Mouse (Mus musculus): ENCODE measurements around the gene Zfp687. TPM values are rescaled to one million over a fixed set of nuclear protein-coding genes. Genes with fewer than 3 reads are reported as not detected.
"Not testable (repeated sequence)": the region's sequence is repeated elsewhere in the genome, so short reads cannot be mapped to it uniquely, and the experiment has no call there.

Zfp687 gene
- polyA plus RNA-seq, 1 experiment from 2014 or later, result 21.2 TPM

DNA sequence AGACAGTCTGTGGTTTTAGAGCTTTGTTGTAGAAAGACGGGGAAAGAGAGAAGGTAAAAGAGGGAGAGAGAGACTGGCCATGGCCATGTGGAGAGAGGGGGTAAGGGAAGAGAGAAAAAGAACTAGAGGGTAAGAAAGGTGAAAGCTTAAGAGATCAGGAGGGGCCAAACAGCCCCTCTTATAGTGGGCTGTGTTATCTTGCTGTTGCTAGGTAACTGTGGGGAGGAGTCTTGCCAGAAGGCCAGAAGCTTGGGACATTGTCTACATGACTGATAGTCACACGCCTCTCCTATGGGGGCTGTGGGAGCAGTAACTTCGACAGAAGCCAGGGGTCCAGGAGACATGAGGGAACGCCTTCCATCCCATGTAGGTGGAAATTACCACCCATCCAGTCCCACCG is 10.0 kb upstream of the Zfp687 start:
- peaks cover 7% of the 10 kb centered on the region for H3K36me3 ChIP-seq (replicated peaks; ENCODE audit: control insufficient read depth, insufficient read depth)
- DNase-seq (ENCODE audit: low spot score) (no peak), ATAC-seq (ENCODE audit: low FRiP score) (no peak)
- H3K4me1 ChIP-seq (replicated peaks; ENCODE audit: control insufficient read depth, insufficient read depth, low read length), result no peaks in the 10 kb centered on the region
- no peak overlapping the region for H3K9ac ChIP-seq
- 44% methylated on average over 5 of the region's 5 CpGs for WGBS
- no peaks in the 10 kb centered on the region for H3K9me3 ChIP-seq (ENCODE audit: control insufficient read depth, low read length)
- H3K27ac ChIP-seq, result no peak overlapping the region
- H3K27me3 ChIP-seq (ENCODE audit: control insufficient read depth, insufficient read depth, low read length), result no peaks in the 10 kb centered on the region
- no peak overlapping the region for H3K4me2 ChIP-seq (replicated peaks)
- H3K4me3 ChIP-seq (replicated peaks; ENCODE audit: low read length), result no peak overlapping the region

DNA sequence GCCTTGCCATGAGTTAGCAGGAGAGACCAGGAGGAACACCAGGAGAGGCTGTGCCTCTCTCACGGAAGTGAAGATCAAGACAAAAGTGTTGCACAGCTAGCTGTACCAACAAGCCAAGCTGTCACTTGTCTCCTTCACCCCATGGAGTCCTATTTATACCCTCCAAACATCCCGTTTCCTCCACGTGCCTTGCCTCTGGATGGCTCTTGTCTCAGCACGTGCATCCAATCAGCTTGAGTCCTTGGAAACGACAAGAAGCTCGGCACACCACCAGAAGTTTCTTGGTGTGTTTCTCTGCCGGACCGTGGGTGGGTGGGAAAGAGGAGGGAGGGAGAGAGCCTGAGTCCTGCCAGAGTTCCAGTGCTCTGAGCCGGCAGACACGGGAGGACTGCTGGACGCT is 9.3 kb upstream of the Zfp687 start:
- H3K9me3 ChIP-seq (ENCODE audit: control insufficient read depth, low read length), result no peaks in the 10 kb centered on the region
- H3K4me2 ChIP-seq (replicated peaks), result 0 out of 2 replicates have a peak overlapping the region, but pooled peaks have one; percentile 1
- DNase-seq (ENCODE audit: low spot score) (no peak), ATAC-seq (ENCODE audit: low FRiP score) (no peak; the same call in 1 of the 2 replicates)
- H3K9ac ChIP-seq, result no peak overlapping the region
- 29% methylated on average over 11 of the region's 11 CpGs for WGBS
- no peak overlapping the region for H3K27ac ChIP-seq
- no peak overlapping the region for H3K4me3 ChIP-seq (replicated peaks; ENCODE audit: low read length)
- peaks cover under 1% of the 10 kb centered on the region for H3K36me3 ChIP-seq (replicated peaks; ENCODE audit: control insufficient read depth, insufficient read depth)
- no peaks in the 10 kb centered on the region for H3K27me3 ChIP-seq (ENCODE audit: control insufficient read depth, insufficient read depth, low read length)
- H3K4me1 ChIP-seq (replicated peaks; ENCODE audit: control insufficient read depth, insufficient read depth, low read length), result no peaks in the 10 kb centered on the region

DNA sequence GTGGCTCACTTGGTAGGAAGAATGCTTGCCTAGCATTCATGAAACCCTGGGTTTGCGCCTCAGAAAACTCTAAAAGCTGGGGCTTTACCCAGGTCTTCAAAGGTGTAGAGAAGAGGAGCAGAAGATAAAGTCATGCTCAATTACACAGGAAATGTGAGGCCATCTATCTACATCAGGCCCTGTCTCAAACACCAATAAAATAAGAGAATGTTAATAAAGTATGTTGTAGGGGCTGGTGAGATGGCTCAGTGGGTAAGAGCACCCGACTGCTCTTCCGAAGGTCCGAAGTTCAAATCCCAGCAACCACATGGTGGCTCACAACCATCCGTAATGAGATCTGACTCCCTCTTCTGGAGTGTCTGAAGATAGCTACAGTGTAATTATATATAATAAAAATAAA is 5.7 kb upstream of the Zfp687 start:
- H3K27me3 ChIP-seq (ENCODE audit: control insufficient read depth, insufficient read depth, low read length); H3K4me1 ChIP-seq (replicated peaks; ENCODE audit: control insufficient read depth, insufficient read depth, low read length); H3K9ac ChIP-seq; H3K27ac ChIP-seq; ATAC-seq (ENCODE audit: low FRiP score); DNase-seq (ENCODE audit: low spot score); H3K4me2 ChIP-seq (replicated peaks); H3K4me3 ChIP-seq (replicated peaks; ENCODE audit: low read length); H3K9me3 ChIP-seq (ENCODE audit: control insufficient read depth, low read length); H3K36me3 ChIP-seq (replicated peaks; ENCODE audit: control insufficient read depth, insufficient read depth): not testable (repeated sequence)
- WGBS, result 92% methylated on average over 5 of the region's 5 CpGs

DNA sequence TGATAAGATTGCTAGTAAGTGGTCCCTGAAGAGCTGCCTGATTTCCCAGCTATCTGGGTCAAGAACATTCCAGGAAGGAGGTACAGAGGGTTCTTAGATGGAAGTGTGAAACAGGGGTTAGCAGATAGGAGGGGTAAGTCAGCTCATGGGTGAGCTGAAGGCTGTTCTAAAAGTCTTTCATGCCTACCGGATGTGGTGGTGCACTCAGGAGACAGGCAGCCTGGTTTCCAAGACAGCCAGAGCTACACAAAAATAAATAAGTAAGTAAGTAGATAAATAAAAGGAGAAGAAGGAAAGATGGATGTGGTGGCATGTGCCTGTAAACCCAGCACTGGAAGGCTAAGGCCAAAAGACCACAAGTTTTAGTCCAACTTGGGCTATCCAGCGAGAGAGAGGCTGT is 3.5 kb upstream of the Zfp687 start:
- Histone ChIP-seq H3K9ac (no peak overlapping the region), H3K36me3 (replicated peaks; ENCODE audit: control insufficient read depth, insufficient read depth) (no peaks in the 10 kb centered on the region), H3K4me2 (replicated peaks) (no peak overlapping the region), H3K9me3 (ENCODE audit: control insufficient read depth, low read length) (no peaks in the 10 kb centered on the region), H3K27ac (no peak overlapping the region), H3K4me3 (replicated peaks; ENCODE audit: low read length) (no peak overlapping the region), H3K4me1 (replicated peaks; ENCODE audit: control insufficient read depth, insufficient read depth, low read length) (peaks cover 12% of the 10 kb centered on the region), H3K27me3 (ENCODE audit: control insufficient read depth, insufficient read depth, low read length) (no peaks in the 10 kb centered on the region)
- DNase-seq (ENCODE audit: low spot score) (no peak), ATAC-seq (ENCODE audit: low FRiP score) (no peak)
- WGBS, result 86% methylated on average over 2 of the region's 2 CpGs

DNA sequence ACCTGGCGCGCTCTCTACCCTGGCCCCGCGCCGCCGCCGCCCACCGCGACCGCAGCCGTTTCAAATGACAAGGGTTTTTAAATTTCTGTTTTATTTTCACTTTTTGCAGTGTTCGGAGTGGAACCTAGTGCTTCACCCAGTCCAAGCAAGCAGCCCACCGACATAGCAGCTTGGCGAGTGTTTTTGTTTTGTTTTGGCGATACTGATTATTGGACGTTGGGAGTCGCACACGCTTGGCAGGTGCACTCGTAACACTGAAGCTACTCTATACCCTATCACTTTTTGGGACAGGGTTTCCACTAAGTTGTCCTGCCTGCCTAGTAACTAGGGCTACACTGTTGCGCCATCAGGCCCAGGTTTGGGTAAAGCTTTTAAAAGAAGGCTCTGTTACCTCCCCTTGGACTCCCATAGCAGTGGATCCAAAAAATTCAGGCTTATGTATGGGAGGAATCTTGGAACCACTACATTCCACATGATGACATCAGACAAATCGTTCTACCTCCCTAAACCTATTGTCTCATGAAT is 1.3 kb upstream of the Zfp687 start:
- Histone ChIP-seq H3K27ac (peak overlapping the region; percentile 97), H3K9me3 (ENCODE audit: control insufficient read depth, low read length) (no peaks in the 10 kb centered on the region), H3K36me3 (replicated peaks; ENCODE audit: control insufficient read depth, insufficient read depth) (peaks cover 7% of the 10 kb centered on the region), H3K4me1 (replicated peaks; ENCODE audit: control insufficient read depth, insufficient read depth, low read length) (peaks cover 19% of the 10 kb centered on the region), H3K4me2 (replicated peaks) (peak overlapping the region; percentile 80), H3K27me3 (ENCODE audit: control insufficient read depth, insufficient read depth, low read length) (no peaks in the 10 kb centered on the region), H3K9ac (peak overlapping the region; percentile 74), H3K4me3 (replicated peaks; ENCODE audit: low read length) (peak overlapping the region; percentile 85)
- ATAC-seq (ENCODE audit: low FRiP score) (no peak), DNase-seq (ENCODE audit: low spot score) (no peak)
- WGBS, result 5% methylated on average over 21 of the region's 21 CpGs

DNA sequence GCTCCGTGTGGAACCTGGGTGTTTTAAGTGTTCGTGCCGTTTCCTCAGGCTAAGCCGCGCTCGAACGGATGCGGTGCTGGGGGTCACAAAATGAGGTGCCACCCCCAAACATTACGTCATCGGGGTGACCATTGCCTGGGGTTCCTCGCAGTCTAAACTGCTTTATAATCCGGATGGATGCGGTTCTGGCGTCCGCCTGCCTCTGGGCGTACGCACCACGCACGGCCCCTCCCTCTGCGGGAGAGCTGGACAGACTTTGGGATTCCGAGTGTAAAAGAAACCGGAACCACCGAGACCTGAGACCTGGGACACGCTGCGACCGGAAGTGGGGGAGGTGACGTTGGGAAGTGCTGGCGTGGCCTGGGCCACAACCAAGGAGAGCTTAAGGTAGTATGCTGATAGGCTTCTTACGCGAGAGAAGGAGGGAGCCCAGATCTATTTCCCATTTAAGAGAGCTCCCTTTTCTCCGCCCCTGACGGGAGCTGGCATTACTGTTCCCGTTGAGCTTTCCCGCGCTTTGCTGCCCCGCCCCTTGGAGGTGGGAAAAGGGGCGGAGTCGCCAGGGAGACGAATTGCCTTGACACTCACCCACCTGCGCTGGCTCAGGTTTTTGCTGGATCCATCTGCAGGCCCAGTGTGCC is 763 bp upstream of the Zfp687 start:
- H3K27me3 ChIP-seq (ENCODE audit: control insufficient read depth, insufficient read depth, low read length), result no peaks in the 10 kb centered on the region
- H3K36me3 ChIP-seq (replicated peaks; ENCODE audit: control insufficient read depth, insufficient read depth), result peaks cover 12% of the 10 kb centered on the region
- peak; percentile 88 for DNase-seq (ENCODE audit: low spot score)
- H3K4me3 ChIP-seq (replicated peaks; ENCODE audit: low read length), result peak overlapping the region; percentile 85
- peak overlapping the region; percentile 97 for H3K27ac ChIP-seq
- peak; percentile 76 for ATAC-seq (ENCODE audit: low FRiP score)
- no peaks in the 10 kb centered on the region for H3K9me3 ChIP-seq (ENCODE audit: control insufficient read depth, low read length)
- peak overlapping the region; percentile 74 for H3K9ac ChIP-seq
- under 1% methylated on average over 40 of the region's 40 CpGs for WGBS
- peaks cover 19% of the 10 kb centered on the region for H3K4me1 ChIP-seq (replicated peaks; ENCODE audit: control insufficient read depth, insufficient read depth, low read length)
- H3K4me2 ChIP-seq (replicated peaks), result peak overlapping the region; percentile 80

DNA sequence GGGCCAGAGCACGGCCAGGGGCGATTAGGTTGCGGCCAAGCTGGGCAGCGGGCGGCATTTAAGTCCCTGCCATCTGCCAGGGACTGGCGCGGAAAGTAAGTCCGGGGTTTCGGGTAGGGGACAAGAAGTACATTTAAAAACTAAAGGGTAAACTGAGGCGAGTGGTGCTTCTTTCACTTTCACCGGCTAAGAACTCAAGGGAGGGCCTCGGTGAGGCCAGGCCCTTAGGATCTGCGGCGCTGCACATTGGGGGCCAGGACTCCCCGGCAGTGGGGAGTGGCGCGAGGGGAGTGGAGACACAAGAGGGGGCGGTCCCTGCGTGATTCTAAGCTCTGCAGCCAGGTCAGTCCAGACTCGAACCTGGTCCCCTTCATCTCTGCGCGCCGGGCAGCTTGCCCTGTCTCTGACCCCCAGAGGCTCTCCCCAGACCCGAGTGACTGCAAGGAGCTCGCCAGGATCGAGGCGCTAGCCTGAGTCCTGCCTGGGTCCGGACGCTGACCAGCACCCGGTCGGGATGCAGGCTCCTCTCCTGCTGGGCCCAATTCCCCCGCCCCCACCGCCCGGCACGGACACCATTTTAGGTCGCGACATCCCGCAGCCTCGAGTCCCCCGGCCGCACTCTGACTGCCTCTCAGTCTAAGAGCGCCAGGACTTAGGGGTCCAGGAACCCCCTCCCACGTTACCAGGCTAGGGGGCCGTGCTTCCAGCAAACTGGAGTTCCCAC is 658 bp downstream of the Zfp687 start:
- under 1% methylated on average over 41 of the region's 44 CpGs for WGBS
- Histone ChIP-seq H3K36me3 (replicated peaks; ENCODE audit: control insufficient read depth, insufficient read depth) (peaks cover 27% of the 10 kb centered on the region), H3K4me1 (replicated peaks; ENCODE audit: control insufficient read depth, insufficient read depth, low read length) (peaks cover 19% of the 10 kb centered on the region), H3K27me3 (ENCODE audit: control insufficient read depth, insufficient read depth, low read length) (no peaks in the 10 kb centered on the region), H3K9me3 (ENCODE audit: control insufficient read depth, low read length) (no peaks in the 10 kb centered on the region), H3K4me2 (replicated peaks) (peak overlapping the region; percentile 93), H3K4me3 (replicated peaks; ENCODE audit: low read length) (peak overlapping the region; percentile 85), H3K9ac (peak overlapping the region; percentile 75), H3K27ac (peak overlapping the region; percentile 97)
- DNase-seq (ENCODE audit: low spot score) (no peak), ATAC-seq (ENCODE audit: low FRiP score) (peak; percentile 3)

DNA sequence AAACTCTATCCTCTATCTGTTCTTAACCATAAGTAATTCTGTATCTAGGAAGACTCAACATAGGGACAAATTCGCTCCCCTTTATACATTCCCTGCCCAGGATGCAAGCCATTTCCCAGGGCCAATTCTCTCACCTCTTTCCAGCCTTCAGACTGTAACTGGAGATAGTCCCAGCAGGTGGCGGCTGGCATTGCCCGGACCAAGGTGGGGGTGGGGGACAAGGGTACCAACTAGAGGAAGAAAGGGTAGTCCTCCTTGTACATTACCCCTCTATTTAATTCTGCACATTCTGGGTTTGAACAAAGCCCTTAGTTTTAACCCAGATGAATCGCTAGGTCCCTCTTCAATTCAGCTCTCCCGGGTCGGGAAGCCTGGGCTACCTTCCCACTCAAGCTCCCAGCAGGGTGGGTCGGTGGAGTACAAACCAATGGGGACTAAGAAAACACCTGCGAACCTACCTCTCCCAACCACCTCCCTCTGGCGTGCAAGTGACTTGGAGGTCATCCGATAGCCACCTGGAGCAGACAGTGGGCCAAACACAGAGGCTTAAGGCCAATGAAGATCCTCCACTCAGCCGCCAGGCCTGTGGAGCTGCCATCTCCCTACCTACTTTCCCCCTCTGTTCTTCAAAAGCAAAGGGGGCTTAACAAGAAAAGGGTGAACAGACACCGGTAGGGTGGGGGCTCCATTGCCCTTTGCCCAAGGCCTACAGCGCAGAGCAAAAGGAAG is 1.4 kb downstream of the Zfp687 start:
- Histone ChIP-seq H3K36me3 (replicated peaks; ENCODE audit: control insufficient read depth, insufficient read depth) (peaks cover 34% of the 10 kb centered on the region), H3K27me3 (ENCODE audit: control insufficient read depth, insufficient read depth, low read length) (no peaks in the 10 kb centered on the region), H3K9me3 (ENCODE audit: control insufficient read depth, low read length) (no peaks in the 10 kb centered on the region), H3K4me2 (replicated peaks) (peak overlapping the region; percentile 93), H3K4me1 (replicated peaks; ENCODE audit: control insufficient read depth, insufficient read depth, low read length) (peaks cover 19% of the 10 kb centered on the region), H3K27ac (no peak overlapping the region), H3K9ac (peak overlapping the region; percentile 75), H3K4me3 (replicated peaks; ENCODE audit: low read length) (peak overlapping the region; percentile 85)
- 19% methylated on average over 13 of the region's 13 CpGs for WGBS
- no peak for DNase-seq (ENCODE audit: low spot score)
- no peak for ATAC-seq (ENCODE audit: low FRiP score)

DNA sequence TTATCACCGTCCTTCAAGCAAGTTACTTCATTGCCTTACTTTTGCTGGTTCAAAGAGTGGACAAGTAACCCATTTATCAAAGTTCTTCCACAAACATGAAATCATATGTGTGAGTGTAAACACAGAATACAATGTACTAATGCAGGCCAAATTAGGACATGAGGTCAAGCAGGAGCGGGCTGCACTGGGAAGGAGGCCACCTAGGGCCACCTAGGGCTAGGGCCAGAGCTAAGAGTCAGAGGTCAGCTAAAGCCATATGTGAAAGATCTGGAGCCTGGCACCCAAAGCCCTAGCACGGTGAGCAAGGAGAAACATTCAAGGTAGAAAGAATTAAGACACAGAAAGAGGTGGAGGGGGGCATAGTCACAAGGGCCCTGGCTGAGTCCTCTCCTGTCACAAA is 2.3 kb downstream of the Zfp687 start:
- no peak overlapping the region for H3K9ac ChIP-seq
- peaks cover 43% of the 10 kb centered on the region for H3K36me3 ChIP-seq (replicated peaks; ENCODE audit: control insufficient read depth, insufficient read depth)
- H3K27me3 ChIP-seq (ENCODE audit: control insufficient read depth, insufficient read depth, low read length), result no peaks in the 10 kb centered on the region
- no peak for DNase-seq (ENCODE audit: low spot score)
- H3K27ac ChIP-seq, result no peak overlapping the region
- H3K4me3 ChIP-seq (replicated peaks; ENCODE audit: low read length), result no peak overlapping the region
- no peak for ATAC-seq (ENCODE audit: low FRiP score)
- H3K4me2 ChIP-seq (replicated peaks), result 0 out of 2 replicates have a peak overlapping the region, but pooled peaks have one; percentile 93
- no peaks in the 10 kb centered on the region for H3K9me3 ChIP-seq (ENCODE audit: control insufficient read depth, low read length)
- H3K4me1 ChIP-seq (replicated peaks; ENCODE audit: control insufficient read depth, insufficient read depth, low read length), result peaks cover 19% of the 10 kb centered on the region
- WGBS, result 89% methylated on average over 3 of the region's 3 CpGs
